Mouse (Mus musculus) small intestine, adult 2 months (tissue): ENCODE measurements around the gene Fcgr1.

ENCODE experiments used
- CTCF ChIP-seq: fragments of 200-500 bp; IDR thresholded peaks from 2 replicates; pipeline ENCODE4 v1.5.1; 2012; ENCODE audit warnings: low read depth, mild to moderate bottlenecking, control low read depth, inconsistent platforms, low read length, moderate library complexity, mixed read lengths; ENCODE audit not compliant: insufficient replicate concordance, insufficient read length; ENCODE audit errors: extremely low read depth
- POLR2A ChIP-seq: fragments of 200-500 bp; IDR thresholded peaks from 2 replicates; pipeline ENCODE4 v1.6.1; 2012; ENCODE audit warnings: low read depth, mild to moderate bottlenecking, control low read depth, inconsistent platforms, low read length, moderate library complexity

DNA sequence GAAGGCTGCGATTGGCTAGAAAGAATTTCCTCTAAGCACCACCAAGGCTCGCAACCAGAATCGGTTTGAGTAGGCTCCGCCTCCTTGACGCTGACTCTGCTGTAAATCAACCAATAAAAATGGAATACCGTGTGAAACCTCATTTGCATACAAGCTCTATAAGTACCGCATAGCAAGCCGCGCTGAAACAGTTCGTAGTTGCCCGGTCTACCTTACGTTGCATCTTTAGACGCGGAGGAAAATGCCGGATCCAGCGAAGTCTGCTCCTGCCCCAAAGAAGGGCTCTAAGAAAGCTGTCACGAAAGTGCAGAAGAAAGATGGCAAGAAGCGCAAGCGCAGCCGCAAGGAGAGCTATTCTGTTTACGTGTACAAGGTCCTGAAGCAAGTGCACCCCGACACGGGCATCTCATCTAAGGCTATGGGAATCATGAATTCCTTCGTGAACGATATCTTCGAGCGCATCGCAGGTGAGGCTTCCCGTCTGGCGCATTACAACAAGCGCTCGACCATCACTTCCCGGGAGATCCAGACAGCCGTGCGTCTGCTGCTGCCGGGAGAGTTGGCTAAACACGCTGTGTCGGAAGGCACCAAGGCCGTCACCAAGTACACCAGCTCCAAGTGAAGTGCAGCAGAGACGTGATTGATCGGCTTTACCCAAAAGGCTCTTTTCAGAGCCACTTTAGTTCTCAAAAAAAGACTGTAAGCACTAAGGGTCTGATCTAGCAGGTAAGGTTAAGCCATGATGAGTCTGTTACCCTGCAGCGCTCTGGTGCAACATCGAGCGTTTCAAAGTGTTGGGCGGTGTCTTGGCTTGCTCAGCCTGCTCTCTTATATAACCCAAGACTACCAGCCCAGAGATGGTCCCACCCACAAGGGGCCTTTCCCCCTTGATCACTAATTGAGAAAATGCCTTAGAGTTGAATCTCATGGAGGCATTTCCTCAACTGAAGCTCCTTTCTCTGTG, 24.0 kb downstream of the Fcgr1 start, which contains the start of gene Hist2h2bb:
- no peak for TF ChIP-seq CTCF
- TF ChIP-seq POLR2A: peak; percentile 98
